Mouse (Mus musculus): Measurements from ENCODE around the gene Srsf6.

DNA sequence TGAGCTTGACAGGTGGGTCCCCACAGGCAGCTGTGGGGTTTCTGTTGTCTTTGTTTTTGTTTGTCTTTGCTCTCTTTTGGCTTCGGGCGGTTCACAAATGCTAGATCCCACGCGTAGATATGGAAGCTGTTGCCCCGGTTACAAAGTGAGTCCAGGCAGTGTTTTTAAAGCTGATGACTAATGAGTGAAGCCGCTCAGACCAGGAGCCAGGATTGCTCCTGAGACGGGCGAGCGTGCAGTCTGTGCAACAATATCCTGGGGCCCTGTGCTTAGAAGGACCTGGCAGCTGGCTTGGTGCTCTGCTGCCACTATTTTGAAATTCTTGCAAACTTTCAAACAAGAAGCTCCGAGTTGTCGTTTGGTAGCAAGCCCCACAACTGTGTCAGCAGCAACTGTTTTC, 42.3 kb downstream of the Srsf6 start:
- TF ChIP-seq CTCF (IDR thresholded peaks at IDR 0.05) = no peak
- no peak for TF ChIP-seq EP300 (IDR thresholded peaks at IDR 0.05)

Data from lung, postnatal 0 days (tissue).